Mouse (Mus musculus) liver, embryonic 14.5 days (tissue): Measurements from ENCODE around the gene Pax5. TPM values are rescaled to one million over a fixed set of nuclear protein-coding genes. Genes with fewer than 3 reads are reported as not detected.

Experiments
- ATAC-seq: fragments of 200-750 bp; cut with Nextera tagmentation; 2 replicates; pipeline ENCODE4 v1.8.0; 2017; ENCODE audit warnings: moderate number of reproducible peaks, mild to moderate bottlenecking, moderate library complexity; ENCODE audit not compliant: insufficient read depth
- DNase-seq, 3 experiments: peaks; one replicate each; pipeline ENCODE4 v3.0.0-alpha.2; 2012 to 2013; ENCODE audit warnings: low read depth in 3 of 3, low spot score in 3 of 3
- H3K27ac ChIP-seq: fragments of 300-500 bp; sonication (generic); 2 replicates; pipeline ENCODE4 v1.5.1; 2014; ENCODE audit warnings: moderate library complexity, mild to moderate bottlenecking, control low read depth, inconsistent platforms
- H3K27me3 ChIP-seq: fragments of 300-500 bp; sonication (generic); 2 replicates; pipeline ENCODE4 v1.6.1; 2014; ENCODE audit warnings: mild to moderate bottlenecking, low read length, moderate library complexity; ENCODE audit not compliant: control insufficient read depth, insufficient read depth
- H3K36me3 ChIP-seq: fragments of 300-500 bp; sonication (generic); replicated peaks from 2 replicates; pipeline ENCODE4 v1.6.1; 2014; ENCODE audit warnings: low read depth; ENCODE audit not compliant: control insufficient read depth, insufficient read depth
- H3K4me1 ChIP-seq, 2 experiments: fragments of 200-500 bp in 1 of 2; fragments of 300-500 bp in 1 of 2; sonication (generic) in 1 of 2; replicated peaks; 2 replicates each; pipeline ENCODE4 v1.6.1; 2012 to 2014; ENCODE audit warnings: antibody characterized with exemption in 1 of 2, inconsistent platforms in 1 of 2, low read length in 1 of 2; ENCODE audit not compliant: control insufficient read depth in 2 of 2, insufficient read depth in 2 of 2
- H3K4me2 ChIP-seq: fragments of 300-500 bp; sonication (generic); 2 replicates; pipeline ENCODE4 v1.6.1; 2014; ENCODE audit warnings: low read depth, mild to moderate bottlenecking, control low read depth, moderate library complexity
- H3K4me3 ChIP-seq, 2 experiments: fragments of 200-500 bp in 1 of 2; fragments of 300-500 bp in 1 of 2; sonication (generic) in 1 of 2; 2 replicates each; pipeline ENCODE4 v1.5.1; 2012 to 2014; ENCODE audit warnings: low read depth in 2 of 2, low read length in 2 of 2, mild to moderate bottlenecking in 2 of 2, control low read depth in 1 of 2, inconsistent platforms in 1 of 2, moderate library complexity in 1 of 2; ENCODE audit not compliant: insufficient read depth in 1 of 2
- H3K9ac ChIP-seq: fragments of 300-500 bp; sonication (generic); replicated peaks from 2 replicates; pipeline ENCODE4 v1.6.1; 2014; ENCODE audit warnings: mild to moderate bottlenecking, control low read depth, moderate library complexity
- H3K9me3 ChIP-seq: fragments of 300-500 bp; sonication (generic); 2 replicates; pipeline ENCODE4 v1.6.1; 2016; ENCODE audit warnings: low read length, mixed read lengths; ENCODE audit not compliant: control insufficient read depth
- CTCF ChIP-seq: IDR thresholded peaks from 2 replicates; pipeline ENCODE4 v1.5.1; 2016; ENCODE audit warnings: antibody characterized with exemption, low read depth, control low read depth
- EP300 ChIP-seq: IDR thresholded peaks from 2 replicates; pipeline ENCODE4 v1.6.1; 2016; ENCODE audit warnings: antibody characterized with exemption, low read depth
- WGBS: fragments of 180-500 bp; shearing (Covaris S2); extraction: QIAGEN DNeasy Blood & Tissue Kit; methylation state at CpG from one replicate; pipeline ENCODE4 v1.1.7; 2014; ENCODE audit not compliant: insufficient replicate concordance; 5-methylcytosine and 5-hydroxymethylcytosine counted together
- polyA plus RNA-seq, 2 experiments: library from polyadenylated mRNA; depleted of rRNA in 1 of 2; stranded (reverse) in 1 of 2; unstranded in 1 of 2; fragments of >200 nt; fragmentation: Nextera tagmentation in 1 of 2; extraction: Ambion mirVana in 1 of 2; gene quantifications; 2 replicates each; pipeline versions ENCODE4 v1.2.1 to v1.2.3; 2012 to 2014

Pax5 gene
- polyA plus RNA-seq, 2 experiments: 0.05 to 0.12 TPM

- H3K4me2 ChIP-seq: no peak overlapping the region
- H3K9me3 ChIP-seq: no peaks in the 10 kb centered on the region
- H3K4me1 ChIP-seq: peaks cover 0 to 15% of the 10 kb centered on the region in 2 experiments; a peak in 2 of 4 replicates
- no peak overlapping the region for H3K27ac ChIP-seq
- DNase-seq (no peak), ATAC-seq (no peak)
- no peaks in the 10 kb centered on the region for H3K27me3 ChIP-seq
- H3K4me3 ChIP-seq: no peak overlapping the region
- WGBS: 40% methylated on average over 3 of the region's 3 CpGs
- no peaks in the 10 kb centered on the region for H3K36me3 ChIP-seq
- H3K9ac ChIP-seq: no peak overlapping the region
- TF ChIP-seq CTCF (no peak), EP300 (no peak)
Measured at GRCm38 (mm10) chr4:44542101-44542500, 168.2 kb downstream of the Pax5 start.

- Histone ChIP-seq H3K9ac (no peak overlapping the region), H3K9me3 (no peaks in the 10 kb centered on the region), H3K4me3 (no peak overlapping the region), H3K27ac (no peak overlapping the region), H3K27me3 (no peaks in the 10 kb centered on the region), H3K4me1 (peaks cover 0 to 6% of the 10 kb centered on the region in 2 experiments; a peak in 2 of 4 replicates), H3K36me3 (no peaks in the 10 kb centered on the region), H3K4me2 (no peak overlapping the region)
- 56% methylated on average over 5 of the region's 5 CpGs for WGBS
- ATAC-seq (no peak), DNase-seq (no peak)
- no peak for TF ChIP-seq EP300
- TF ChIP-seq CTCF: no peak
Measured at GRCm38 (mm10) chr4:44538488-44538887, 171.8 kb downstream of the Pax5 start.

- no peak overlapping the region for H3K9ac ChIP-seq
- no peaks in the 10 kb centered on the region for H3K9me3 ChIP-seq
- DNase-seq (no peak), ATAC-seq (no peak)
- no peaks in the 10 kb centered on the region for H3K36me3 ChIP-seq
- 61% methylated on average over 4 of the region's 4 CpGs for WGBS
- TF ChIP-seq EP300 (no peak), CTCF (no peak)
- no peak overlapping the region for H3K4me2 ChIP-seq
- H3K27me3 ChIP-seq: no peaks in the 10 kb centered on the region
- no peak overlapping the region for H3K27ac ChIP-seq
- H3K4me1 ChIP-seq: no peaks in the 10 kb centered on the region
- no peak overlapping the region for H3K4me3 ChIP-seq
Measured at GRCm38 (mm10) chr4:44536794-44537193, 173.5 kb downstream of the Pax5 start.

GRCm38 (mm10) chr4:44535646-44536045 lies 174.6 kb downstream of the Pax5 start:
- no peak overlapping the region for H3K27ac ChIP-seq
- H3K4me1 ChIP-seq: no peaks in the 10 kb centered on the region
- no peak overlapping the region for H3K4me2 ChIP-seq
- ATAC-seq (no peak), DNase-seq (no peak)
- no peak for TF ChIP-seq EP300
- no peak for TF ChIP-seq CTCF
- H3K4me3 ChIP-seq: no peak overlapping the region
- no peaks in the 10 kb centered on the region for H3K9me3 ChIP-seq
- H3K9ac ChIP-seq: no peak overlapping the region
- no peaks in the 10 kb centered on the region for H3K36me3 ChIP-seq
- H3K27me3 ChIP-seq: no peaks in the 10 kb centered on the region
- WGBS: 65% methylated on average over 4 of the region's 4 CpGs

GRCm38 (mm10) chr4:44533286-44533685 lies 177.0 kb downstream of the Pax5 start:
- WGBS: 62% methylated on average over 5 of the region's 5 CpGs
- TF ChIP-seq EP300: no peak
- no peak for TF ChIP-seq CTCF
- no peak overlapping the region for H3K9ac ChIP-seq
- H3K4me1 ChIP-seq: no peaks in the 10 kb centered on the region
- no peak overlapping the region for H3K4me2 ChIP-seq
- H3K4me3 ChIP-seq: no peak overlapping the region
- no peaks in the 10 kb centered on the region for H3K27me3 ChIP-seq
- H3K9me3 ChIP-seq: no peaks in the 10 kb centered on the region
- ATAC-seq: no peak
- DNase-seq: no peak
- H3K27ac ChIP-seq: no peak overlapping the region
- H3K36me3 ChIP-seq: no peaks in the 10 kb centered on the region

GRCm38 (mm10) chr4:44532731-44533130 lies 177.6 kb downstream of the Pax5 start:
- no peak for ATAC-seq

More at GRCm38 (mm10) chr4:44532731-44533130, 177.6 kb downstream of the Pax5 start:
- Histone ChIP-seq H3K9me3 (no peaks in the 10 kb centered on the region), H3K4me1 (no peaks in the 10 kb centered on the region), H3K4me2 (no peak overlapping the region), H3K4me3 (no peak overlapping the region), H3K27me3 (no peaks in the 10 kb centered on the region), H3K36me3 (no peaks in the 10 kb centered on the region), H3K9ac (no peak overlapping the region), H3K27ac (no peak overlapping the region)
- WGBS: 45% methylated on average over 5 of the region's 5 CpGs
- no peak for TF ChIP-seq CTCF
- no peak for TF ChIP-seq EP300
- no peak for DNase-seq
